Mouse (Mus musculus) ES-CJ7 (cell line): ENCODE data around the gene Vmn1r171.
"Not testable (repeated sequence)": the region's sequence is repeated elsewhere in the genome, so short reads cannot be mapped to it uniquely, and the experiment has no call there.

Source experiments
- DNase-seq: peaks from one replicate; pipeline ENCODE4 v3.0.0; 2011; ENCODE audit warnings: low read depth, low spot score

The Vmn1r171 gene

DNA sequence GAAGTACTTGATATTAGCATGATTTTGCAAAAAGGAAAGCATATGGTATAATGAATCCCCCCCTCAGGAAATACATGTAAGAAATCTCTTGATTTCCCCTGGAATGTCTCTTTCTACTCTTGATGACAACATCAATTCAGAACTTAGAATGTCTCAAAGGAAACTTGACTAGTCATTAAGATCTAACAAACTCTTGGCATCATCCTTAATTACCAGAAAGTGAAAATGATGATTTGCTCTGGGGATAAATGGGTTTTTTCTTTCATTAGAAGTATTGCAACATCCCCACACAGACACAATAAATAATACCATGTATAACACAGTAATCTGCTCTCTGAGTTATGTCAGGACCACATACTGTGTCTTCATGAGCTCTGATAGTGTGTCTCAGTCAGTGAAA lies at the start of gene Vmn1r171:
Gene Vmn1r171, plus strand, starts transcription at position 301 of the 400 bp plus-strand sequence.
- DNase-seq: no peak

DNA sequence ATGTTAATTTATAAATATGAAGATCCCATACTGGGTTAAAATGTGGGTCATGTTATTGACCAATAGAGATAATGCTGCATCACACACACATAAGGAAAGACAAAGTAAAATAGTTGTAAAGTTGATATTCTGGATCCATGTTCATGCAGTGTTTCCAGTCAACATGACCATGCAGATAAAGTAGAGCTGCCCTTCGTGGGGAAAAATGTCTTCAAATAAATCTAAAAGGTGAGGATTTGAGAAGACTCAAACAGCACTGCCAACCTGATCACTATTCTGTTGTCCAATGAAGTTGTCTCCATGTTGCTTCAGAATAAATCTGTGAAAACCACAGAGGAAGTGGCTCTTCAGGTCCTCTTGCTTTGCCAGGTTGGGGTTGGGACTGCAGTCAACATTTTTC lies 24.6 kb upstream of the Vmn1r171 start, which contains the start of gene Vmn1r170:
Gene Vmn1r170, plus strand, starts transcription at position 301 of the 400 bp plus-strand sequence.
- DNase-seq: not testable (repeated sequence)

DNA sequence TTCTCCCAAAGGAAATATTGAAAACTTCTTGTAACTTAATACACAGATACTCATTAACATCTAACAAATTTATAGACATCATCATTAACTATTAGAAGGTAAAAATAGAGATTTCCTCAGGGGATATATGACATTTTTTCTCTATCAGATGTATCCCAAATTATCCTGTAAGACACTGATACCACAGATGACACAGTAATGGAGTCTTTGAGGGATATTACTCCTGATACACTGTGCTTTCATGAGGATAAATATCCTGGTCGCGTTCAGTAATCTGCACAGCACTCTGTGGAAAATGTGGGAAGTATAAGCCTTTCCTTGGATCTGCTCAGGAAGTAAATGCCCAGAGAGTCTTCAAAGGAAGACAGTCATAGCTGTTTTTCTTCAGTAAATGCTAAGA lies 27.5 kb downstream of the Vmn1r171 start, which contains the start of gene Vmn1r172:
Gene Vmn1r172, plus strand, starts transcription at position 301 of the 400 bp plus-strand sequence.
- DNase-seq: no peak
